Comparison of ENCODE assay signal across 23 mouse cellular contexts in genomic region chr3:21760516-21761218, GRCm38 (mm10).
A peak's percentile ranks its signal among the peaks of the same experiment; 100 is the strongest.
DNase-seq lines count a peak whose midpoint lies in the region; ATAC-seq and TF ChIP-seq lines count a peak whose summit lies in the region.
"Had no signal": no experiment of that assay in that cellular context is flagged by ENCODE, and none has a peak within 500 bp of the region (broad histone marks: within the 10 kb centered on the region; RNA-seq: fewer than 3 reads in every experiment).

No protein-coding gene starts in this region.

- CTCF ChIA-PET in Patski (lab: Charles Lee) = interaction anchor here (0.7 to 2.1 kb wide), 13 partner anchors 10 to 337 kb away, joined by 3 to 6 read pairs (median 3); no protein-coding TSS in a partner anchor

- peak; percentile 44 for ATAC-seq in Patski
- ATAC-seq: CD4-positive, CD25-positive, alpha-beta regulatory T cell, adult 4 months; forebrain, embryonic 14.5 days; intestine, embryonic 15.5 days had no signal

- no peak overlapping the region for H3ac ChIP-seq in myocyte (ENCODE audit: control insufficient read depth, insufficient read length)

- DNase-seq in kidney, adult 2 months = peak; percentile 62
- no peak for DNase-seq in kidney, postnatal 25 days
- peak; percentile 37 for DNase-seq in 416B (ENCODE audit: low read depth)
- peak; percentile 27 for DNase-seq in Patski (ENCODE audit: low read depth, low spot score)
- DNase-seq in neural tube, embryonic 10.5 days (ENCODE audit: extremely low spot score, low spot score) = no peak
- DNase-seq in right cerebral cortex, postnatal 14 days = no peak
- DNase-seq: adrenal gland, adult 8-10 months; B cell, adult 2 months; cerebellum, adult 11 months; cerebellum, adult 8-10 months; cerebellum, postnatal 14 days; gastrocnemius, adult 2 months; gastrocnemius, postnatal 25 days; heart, postnatal 14 days had no signal

- H3K4me1 ChIP-seq in kidney, adult 2 months (ENCODE audit: control insufficient read depth, insufficient read depth, low read length) = 0 out of 2 replicates have a peak, but pooled peaks cover 6% of the 10 kb centered on the region
- H3K4me1 ChIP-seq: heart, embryonic 10.5 days; hindbrain, embryonic 10.5 days; intestine, embryonic 15.5 days had no signal

- H3K36me3 ChIP-seq in kidney, adult 2 months (ENCODE audit: control insufficient read depth, insufficient read depth, low read length) = no peaks in the 10 kb centered on the region
- no peaks in the 10 kb centered on the region for H3K36me3 ChIP-seq in myocyte (ENCODE audit: control insufficient read depth, insufficient read depth)
- H3K36me3 ChIP-seq: embryonic facial prominence, embryonic 13.5 days; G1E; heart, embryonic 10.5 days; hindbrain, embryonic 10.5 days; intestine, embryonic 15.5 days had no signal

- WGBS in kidney, adult 2 months = 39% methylated on average over 2 of the region's 2 CpGs

- H3K4me2 ChIP-seq in myocyte (ENCODE audit: low read depth) = peak overlapping the region; percentile 28
- H3K4me2 ChIP-seq: embryonic facial prominence, embryonic 13.5 days; hindbrain, embryonic 14.5 days; intestine, embryonic 15.5 days had no signal

- no peak for TF ChIP-seq CTCF in kidney, adult 2 months (conservative IDR thresholded peaks at IDR 0.05; ENCODE audit: insufficient read depth, insufficient read length, low read depth, low read length)
- TF ChIP-seq CTCF in Patski (IDR thresholded peaks at IDR 0.05) = no peak

- in situ Hi-C loops in Patski (cut with MboI; ENCODE audit: low pct_unique_long_range_greater_than_20kb) = no loop called here

- no peak overlapping the region for H3K4me3 ChIP-seq in kidney, adult 2 months (ENCODE audit: insufficient read depth, low read depth, low read length)
- H3K4me3 ChIP-seq in myocyte = no peak overlapping the region
- H3K4me3 ChIP-seq: embryonic facial prominence, embryonic 13.5 days; gastrocnemius, adult 2 months; heart, embryonic 10.5 days; hindbrain, embryonic 10.5 days; intestine, embryonic 15.5 days had no signal

- no peak for TF ChIP-seq POLR2A in kidney, adult 2 months (IDR thresholded peaks at IDR 0.05; ENCODE audit: low read depth, low read length)
- no peak for TF ChIP-seq POLR2A in myocyte (IDR thresholded peaks at IDR 0.05; ENCODE audit: insufficient read length, low read depth)

- POLR2A ChIA-PET in Patski (lab: Charles Lee) = interaction anchor here (0.5 to 1.2 kb wide), 3 partner anchors 32 to 134 kb away, joined by 3 read pairs; no protein-coding TSS in a partner anchor

- no peaks in the 10 kb centered on the region for H3K79me2 ChIP-seq in myocyte (ENCODE audit: control insufficient read depth, insufficient read depth)

- H3K27ac ChIP-seq in kidney, adult 2 months (ENCODE audit: insufficient read depth, low read depth, low read length) = no peak overlapping the region
- H3K27ac ChIP-seq: embryonic facial prominence, embryonic 13.5 days; gastrocnemius, adult 2 months; heart, embryonic 10.5 days; hindbrain, embryonic 10.5 days; hindbrain, embryonic 14.5 days; intestine, embryonic 15.5 days had no signal

- H3K27me3 ChIP-seq in kidney, adult 2 months (replicated peaks; ENCODE audit: control insufficient read depth, insufficient read depth, low read length) = no peaks in the 10 kb centered on the region
- no peaks in the 10 kb centered on the region for H3K27me3 ChIP-seq in Patski
- H3K27me3 ChIP-seq in myocyte (ENCODE audit: control insufficient read depth, insufficient read depth, insufficient read length) = no peaks in the 10 kb centered on the region
- H3K27me3 ChIP-seq: embryonic facial prominence, embryonic 13.5 days; intestine, embryonic 15.5 days had no signal

TF ChIP-seq in myocyte, 11 proteins besides CTCF, POLR2A, EP300 and RAD21:
- no peak for TF ChIP-seq TCF12 (IDR thresholded peaks at IDR 0.05; ENCODE audit: insufficient read depth, poor library complexity, severe bottlenecking)
- no peak for TF ChIP-seq CEBPB (IDR thresholded peaks at IDR 0.05; ENCODE audit: insufficient read depth, poor library complexity, severe bottlenecking)
- no peak for TF ChIP-seq TCF3 (IDR thresholded peaks at IDR 0.05; ENCODE audit: insufficient read length, low read depth)
- TF ChIP-seq MAX (IDR thresholded peaks at IDR 0.05; ENCODE audit: low read depth) = no peak
- TF ChIP-seq USF1 (IDR thresholded peaks at IDR 0.05; ENCODE audit: low read depth) = no peak
- TF ChIP-seq REST (IDR thresholded peaks at IDR 0.05; ENCODE audit: insufficient read depth, insufficient read length) = no peak
- TF ChIP-seq SRF (IDR thresholded peaks at IDR 0.05; ENCODE audit: control insufficient read depth, insufficient read length, low read depth) = no peak
- TF ChIP-seq MYOG (IDR thresholded peaks at IDR 0.05; ENCODE audit: control insufficient read depth in 1 of 3, insufficient read depth in 1 of 3, insufficient read length in 2 of 3, low read depth in 2 of 3) = no peak
- TF ChIP-seq POLR2AphosphoS2 (IDR thresholded peaks at IDR 0.05; ENCODE audit: insufficient read length, low read depth) = no peak
- TF ChIP-seq MYOD1 (IDR thresholded peaks at IDR 0.05; ENCODE audit: control insufficient read depth in 1 of 3, insufficient read length in 2 of 3, low read depth in 2 of 3) = no peak
- no peak for TF ChIP-seq E2F4 (IDR thresholded peaks at IDR 0.05; ENCODE audit: insufficient read depth)

Comparison
In these comparisons a context has a peak if more than half of its experiments do, and no peak if none do; other contexts are left out.
1. DNase-seq: peak in kidney, adult 2 months (single experiment), 416B (single experiment) and Patski (single experiment); none in kidney, postnatal 25 days (0 of 2), neural tube, embryonic 10.5 days (single experiment) and right cerebral cortex, postnatal 14 days (single experiment).